In the genomic region with DNA sequence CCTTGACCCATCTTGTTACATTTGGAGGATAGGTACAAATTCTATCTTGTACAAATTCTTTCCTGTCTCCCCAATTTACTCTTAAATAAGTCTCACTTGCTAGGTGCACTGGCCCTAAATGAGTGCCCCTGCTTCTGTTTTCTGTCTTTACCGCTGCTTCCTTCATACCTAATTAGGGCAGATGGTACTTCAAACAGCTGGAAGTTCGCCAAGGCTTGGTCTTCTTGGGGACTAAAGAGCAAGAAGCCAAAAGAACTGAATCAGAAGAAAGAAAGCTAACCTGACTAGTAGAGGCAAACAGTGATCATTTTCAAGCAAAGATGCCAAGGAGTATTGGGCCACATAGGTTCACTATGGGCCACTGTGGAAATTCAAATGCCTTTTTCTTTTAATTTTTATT, we compare ENCODE assay signal across 28 mouse cellular contexts.
DNase-seq lines count a peak whose midpoint lies in the region; ATAC-seq and TF ChIP-seq lines count a peak whose summit lies in the region.
"Had no signal": no experiment of that assay in that cellular context is flagged by ENCODE, and none has a peak within 500 bp of the region (broad histone marks: within the 10 kb centered on the region; RNA-seq: fewer than 3 reads in every experiment).

No protein-coding gene starts in this region.

- H3K27ac ChIP-seq in hindbrain, postnatal 0 days, result no peak overlapping the region
- no peak overlapping the region for H3K27ac ChIP-seq in hindbrain, embryonic 16.5 days (ENCODE audit: low read depth, low read length)
- H3K27ac ChIP-seq in midbrain, embryonic 14.5 days (replicated peaks; ENCODE audit: low read depth, low read length), result no peak overlapping the region
- H3K27ac ChIP-seq in midbrain, embryonic 10.5 days (replicated peaks), result no peak overlapping the region
- H3K27ac ChIP-seq: embryonic facial prominence, embryonic 10.5 days; embryonic facial prominence, embryonic 13.5 days; forebrain, embryonic 13.5 days; gastrocnemius, adult 2 months; heart, embryonic 15.5 days; hindbrain, embryonic 10.5 days; hindbrain, embryonic 13.5 days had no signal

- WGBS in hindbrain, postnatal 0 days, result 61% methylated on average over 2 of the region's 2 CpGs
- WGBS in hindbrain, embryonic 16.5 days, result 64% methylated on average over 2 of the region's 2 CpGs
- WGBS in midbrain, embryonic 14.5 days, result 73% methylated on average over 2 of the region's 2 CpGs
- WGBS in midbrain, embryonic 10.5 days, result 84% methylated on average over 2 of the region's 2 CpGs

- TF ChIP-seq CTCF in hindbrain, postnatal 0 days (IDR thresholded peaks at IDR 0.05; ENCODE audit: low read depth), result no peak

- H3K4me1 ChIP-seq in hindbrain, postnatal 0 days (ENCODE audit: insufficient read depth, low read length), result no peaks in the 10 kb centered on the region
- H3K4me1 ChIP-seq in hindbrain, embryonic 16.5 days (ENCODE audit: control insufficient read depth, insufficient read depth, low read depth, low read length), result no peaks in the 10 kb centered on the region
- H3K4me1 ChIP-seq in midbrain, embryonic 14.5 days (ENCODE audit: control insufficient read depth, insufficient read depth, low read length), result no peaks in the 10 kb centered on the region
- 0 out of 2 replicates have a peak, but pooled peaks cover 7% of the 10 kb centered on the region for H3K4me1 ChIP-seq in midbrain, embryonic 10.5 days
- H3K4me1 ChIP-seq: embryonic facial prominence, embryonic 10.5 days; embryonic facial prominence, embryonic 13.5 days; forebrain, embryonic 13.5 days; heart, embryonic 12.5 days; heart, embryonic 15.5 days; hindbrain, embryonic 10.5 days; hindbrain, embryonic 13.5 days had no signal

- no peaks in the 10 kb centered on the region for H3K9me3 ChIP-seq in hindbrain, postnatal 0 days (ENCODE audit: low read length)
- H3K9me3 ChIP-seq in hindbrain, embryonic 16.5 days (ENCODE audit: control insufficient read depth, low read length), result no peaks in the 10 kb centered on the region
- no peaks in the 10 kb centered on the region for H3K9me3 ChIP-seq in midbrain, embryonic 14.5 days (ENCODE audit: control insufficient read depth, low read length)
- no peaks in the 10 kb centered on the region for H3K9me3 ChIP-seq in midbrain, embryonic 10.5 days (replicated peaks)
- H3K9me3 ChIP-seq: embryonic facial prominence, embryonic 10.5 days; embryonic facial prominence, embryonic 13.5 days; forebrain, embryonic 13.5 days; heart, embryonic 12.5 days; heart, embryonic 15.5 days; hindbrain, embryonic 10.5 days; hindbrain, embryonic 13.5 days had no signal

- no peak overlapping the region for H3K4me2 ChIP-seq in hindbrain, postnatal 0 days (ENCODE audit: low read depth, low read length)
- no peak overlapping the region for H3K4me2 ChIP-seq in hindbrain, embryonic 16.5 days (ENCODE audit: low read length)
- H3K4me2 ChIP-seq in midbrain, embryonic 14.5 days (ENCODE audit: low read length), result no peak overlapping the region
- H3K4me2 ChIP-seq: embryonic facial prominence, embryonic 13.5 days; forebrain, embryonic 13.5 days; heart, embryonic 12.5 days; heart, embryonic 15.5 days; hindbrain, embryonic 13.5 days had no signal

- no peak for ATAC-seq in hindbrain, postnatal 0 days
- ATAC-seq in hindbrain, embryonic 16.5 days, result no peak
- no peak for ATAC-seq in midbrain, embryonic 14.5 days (ENCODE audit: low FRiP score, low TSS enrichment)
- ATAC-seq: forebrain, embryonic 13.5 days; forebrain, postnatal 0 days; intestine, postnatal 0 days; Patski had no signal

- H3K4me3 ChIP-seq in hindbrain, postnatal 0 days (ENCODE audit: low read length), result no peak overlapping the region
- H3K4me3 ChIP-seq in hindbrain, embryonic 16.5 days (ENCODE audit: low read length), result no peak overlapping the region
- H3K4me3 ChIP-seq in midbrain, embryonic 14.5 days (replicated peaks; ENCODE audit: low read depth, low read length), result no peak overlapping the region
- no peak overlapping the region for H3K4me3 ChIP-seq in midbrain, embryonic 10.5 days
- H3K4me3 ChIP-seq: embryonic facial prominence, embryonic 10.5 days; embryonic facial prominence, embryonic 13.5 days; erythroblast, embryonic 14.5 days; forebrain, embryonic 13.5 days; gastrocnemius, adult 2 months; heart, embryonic 12.5 days; heart, embryonic 15.5 days; hindbrain, embryonic 10.5 days; hindbrain, embryonic 13.5 days had no signal

- peak; percentile 62 to 68 for DNase-seq in cerebellum, postnatal 10 days
- DNase-seq in cerebellum, adult 11-12 months, result no peak
- peak; percentile 42 for DNase-seq in hindbrain, postnatal 0 days (ENCODE audit: low spot score)
- peak; percentile 27 for DNase-seq in midbrain, embryonic 14.5 days
- no peak for DNase-seq in midbrain, embryonic 10.5 days (ENCODE audit: low spot score)
- DNase-seq: adrenal gland, postnatal 10 days; adrenal gland, postnatal 36 days; cerebellum, adult 11 months; cerebellum, adult 9-10 months; cerebellum, postnatal 36 days; embryo, embryonic 11 days; forebrain, postnatal 0 days; gastrocnemius, adult 2 months; gastrocnemius, postnatal 25 days; heart, adult 18-20 months; heart, postnatal 10 days; heart, postnatal 36 days had no signal

- H3K36me3 ChIP-seq in hindbrain, postnatal 0 days (ENCODE audit: insufficient read depth, low read length), result no peaks in the 10 kb centered on the region
- H3K36me3 ChIP-seq in hindbrain, embryonic 16.5 days (ENCODE audit: control insufficient read depth, insufficient read depth, low read length), result no peaks in the 10 kb centered on the region
- H3K36me3 ChIP-seq in midbrain, embryonic 14.5 days (ENCODE audit: control insufficient read depth, insufficient read depth, low read length), result no peaks in the 10 kb centered on the region
- no peaks in the 10 kb centered on the region for H3K36me3 ChIP-seq in midbrain, embryonic 10.5 days
- H3K36me3 ChIP-seq: embryonic facial prominence, embryonic 10.5 days; embryonic facial prominence, embryonic 13.5 days; heart, embryonic 12.5 days; heart, embryonic 15.5 days; hindbrain, embryonic 10.5 days had no signal

- H3K9ac ChIP-seq in hindbrain, postnatal 0 days (replicated peaks; ENCODE audit: low read length), result no peak overlapping the region
- H3K9ac ChIP-seq in hindbrain, embryonic 16.5 days (ENCODE audit: low read depth, low read length), result no peak overlapping the region
- no peak overlapping the region for H3K9ac ChIP-seq in midbrain, embryonic 14.5 days (replicated peaks; ENCODE audit: low read length)
- H3K9ac ChIP-seq: embryonic facial prominence, embryonic 13.5 days; forebrain, embryonic 13.5 days; forebrain, postnatal 0 days; heart, embryonic 12.5 days; heart, embryonic 15.5 days; hindbrain, embryonic 13.5 days had no signal

- no peaks in the 10 kb centered on the region for H3K27me3 ChIP-seq in hindbrain, postnatal 0 days (ENCODE audit: insufficient read depth, low read length)
- H3K27me3 ChIP-seq in hindbrain, embryonic 16.5 days (replicated peaks; ENCODE audit: control insufficient read depth, insufficient read depth, low read length), result no peaks in the 10 kb centered on the region
- H3K27me3 ChIP-seq in midbrain, embryonic 14.5 days (ENCODE audit: control insufficient read depth, insufficient read depth, low read length), result no peaks in the 10 kb centered on the region
- no peaks in the 10 kb centered on the region for H3K27me3 ChIP-seq in midbrain, embryonic 10.5 days (ENCODE audit: low read depth, poor library complexity, severe bottlenecking)
- H3K27me3 ChIP-seq: embryonic facial prominence, embryonic 13.5 days; forebrain, embryonic 13.5 days; heart, embryonic 12.5 days; heart, embryonic 15.5 days; hindbrain, embryonic 13.5 days; Patski had no signal

Comparison
In these comparisons a context has a peak if more than half of its experiments do, and no peak if none do; other contexts are left out.
1. DNase-seq: peak in cerebellum, postnatal 10 days (2 of 2), hindbrain, postnatal 0 days (single experiment) and midbrain, embryonic 14.5 days (single experiment); none in cerebellum, adult 11-12 months (single experiment) and midbrain, embryonic 10.5 days (single experiment).